Mouse (Mus musculus): Measurements from ENCODE around the gene Gatd1. TPM values are rescaled to one million over a fixed set of nuclear protein-coding genes. Genes with fewer than 3 reads are reported as not detected.

The Gatd1 gene
- 10 to 100 TPM; 72.8 to 73.0 TPM for polyA plus RNA-seq (2017; shearing (Covaris generic))

DNA sequence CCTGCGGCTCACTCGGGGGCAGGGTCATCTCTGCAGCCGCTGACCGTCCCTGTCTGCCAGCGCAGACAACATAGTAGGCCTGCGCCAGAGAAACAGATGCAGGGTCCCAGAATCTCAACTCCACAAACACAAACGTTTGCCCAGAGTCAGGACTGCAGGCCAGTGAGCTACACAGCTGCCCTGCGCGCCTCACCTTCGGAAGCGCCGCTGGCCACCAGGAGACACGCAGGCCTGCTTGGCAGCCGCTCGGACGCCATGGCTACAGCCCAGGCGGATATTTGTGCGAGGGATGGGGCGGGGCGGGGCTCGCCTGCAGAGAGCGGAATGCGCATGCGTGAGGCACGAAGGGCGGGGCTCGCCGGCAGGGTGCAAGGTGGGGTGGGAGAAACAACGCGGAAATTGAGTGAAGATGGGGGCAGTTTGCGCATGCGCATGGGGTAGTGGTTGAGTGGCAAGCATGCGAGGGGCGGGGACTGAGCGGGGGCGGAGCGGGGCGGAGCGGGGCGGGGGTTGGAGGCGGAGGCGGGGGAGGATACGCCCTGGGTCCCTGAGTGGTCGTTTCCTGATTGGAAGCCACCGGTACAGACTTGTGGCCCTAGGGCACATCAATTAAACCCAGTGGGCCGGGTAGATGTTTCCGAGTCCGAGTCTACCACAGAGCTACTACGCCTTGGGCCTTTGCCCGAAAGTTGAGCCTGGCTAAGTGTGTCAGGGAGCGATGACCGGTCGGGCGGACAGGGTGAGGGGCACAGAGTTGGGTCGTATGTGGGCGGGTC, at the start of gene Gatd1:
Gatd1 (minus strand) TSS at position 328 of the 776 bp plus-strand sequence.

DNA sequence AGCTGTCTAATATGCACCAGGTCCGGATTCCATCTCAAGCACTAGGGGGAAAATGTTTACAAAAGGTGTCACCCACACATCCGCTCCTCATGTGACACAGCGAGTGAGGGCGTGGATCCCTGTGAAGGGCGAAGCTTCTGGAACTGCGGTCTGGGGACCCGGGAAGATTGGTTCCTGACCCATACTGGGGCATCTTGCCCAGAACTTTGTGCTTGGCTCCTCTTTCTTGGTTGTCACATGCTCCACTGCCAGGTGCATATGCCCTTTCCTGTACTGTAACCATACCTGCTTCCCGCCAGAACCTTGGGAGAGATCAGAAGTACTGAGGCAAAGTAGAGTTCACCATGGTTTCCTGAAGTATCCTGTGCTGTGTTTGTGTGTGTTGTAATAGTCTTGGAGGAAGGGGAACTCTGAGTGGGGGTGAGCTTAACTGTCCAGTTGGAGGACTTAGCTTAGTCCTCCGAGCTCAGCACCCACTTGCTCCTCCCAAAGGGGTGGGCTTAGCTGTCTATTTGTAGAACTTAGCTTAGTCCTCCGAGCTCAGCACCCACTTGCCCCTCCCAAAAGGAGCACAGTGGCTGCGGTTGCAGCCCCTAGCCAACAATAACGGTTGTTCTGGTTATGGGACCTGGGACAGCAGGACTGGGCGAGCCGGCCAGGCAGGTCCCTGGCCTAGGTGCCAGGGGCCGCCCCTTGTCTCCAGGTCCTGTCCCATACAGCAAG, 46.6 kb upstream of the Gatd1 start, which contains the start of gene Cracr2b:
Cracr2b (plus strand) TSS at position 704 of the 723 bp plus-strand sequence.

DNA sequence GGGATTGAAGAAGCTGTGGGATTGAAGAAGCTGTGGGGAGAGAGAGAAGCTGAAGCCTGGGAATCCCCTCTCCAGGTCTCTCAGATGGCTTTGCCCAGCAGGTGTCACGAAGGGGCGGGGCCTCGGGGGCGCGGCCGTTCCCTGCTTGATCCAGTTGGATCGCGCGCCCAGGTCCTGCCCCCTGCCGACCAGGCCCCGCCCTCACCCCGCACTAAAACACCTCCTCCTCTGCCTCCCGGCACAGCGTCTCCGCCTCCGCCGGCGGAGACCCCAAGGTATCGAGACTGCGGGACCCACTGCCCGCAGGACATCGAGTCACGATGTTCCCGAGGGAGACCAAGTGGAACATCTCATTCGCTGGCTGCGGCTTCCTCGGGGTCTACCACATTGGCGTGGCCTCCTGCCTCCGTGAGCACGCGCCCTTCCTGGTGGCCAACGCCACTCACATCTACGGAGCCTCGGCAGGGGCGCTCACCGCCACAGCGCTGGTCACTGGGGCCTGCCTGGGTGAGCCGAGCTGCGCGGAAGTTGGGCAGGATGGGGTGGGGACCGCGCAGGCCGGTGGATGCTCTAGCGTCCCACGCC, 41.1 kb upstream of the Gatd1 start, which contains the start of gene Pnpla2:
Pnpla2 (plus strand) TSS at position 232 of the 585 bp plus-strand sequence.

DNA sequence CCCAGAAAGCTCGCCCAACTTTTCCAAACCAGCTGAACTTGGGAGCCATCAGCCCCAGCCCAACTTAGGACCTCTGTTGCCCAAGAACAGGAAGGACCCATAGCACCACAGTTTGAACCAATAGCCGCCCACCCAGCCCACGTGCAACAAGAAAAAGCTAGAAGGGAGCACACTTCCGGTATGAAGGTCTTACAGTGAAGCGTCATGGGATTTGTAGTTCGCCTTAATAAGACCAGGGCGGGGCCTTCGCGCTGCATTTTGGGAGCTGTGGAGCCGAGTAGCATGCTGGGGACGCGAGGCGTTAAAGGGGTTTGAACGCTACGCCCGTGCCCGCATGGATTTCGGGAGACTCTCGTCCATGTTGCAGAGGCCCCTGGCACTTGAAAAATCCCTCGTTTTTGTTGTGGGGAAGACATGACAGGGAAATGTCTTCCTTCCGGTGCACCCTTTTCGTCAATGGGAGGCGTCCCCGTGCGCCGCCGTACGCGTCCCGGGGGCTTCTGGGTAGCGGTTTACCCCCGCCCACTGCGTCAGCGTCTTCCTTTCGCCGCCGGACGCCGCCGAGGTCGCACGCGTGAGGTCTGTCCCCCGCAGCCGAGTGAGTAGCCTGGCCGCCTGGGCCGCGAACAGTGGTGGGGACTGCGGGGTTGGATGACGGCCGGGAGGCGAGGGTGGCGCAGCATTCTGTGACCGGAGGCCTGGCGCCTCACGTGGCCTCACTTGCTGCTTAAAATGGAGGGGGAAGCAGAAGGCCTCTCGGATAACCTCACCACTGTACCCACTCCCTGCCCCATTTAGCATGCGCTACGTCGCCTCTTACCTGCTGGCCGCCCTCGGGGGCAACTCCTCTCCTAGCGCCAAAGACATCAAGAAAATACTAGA, 33.4 kb upstream of the Gatd1 start, which contains the start of gene Rplp2:
Rplp2 (plus strand) TSS at position 261 of the 882 bp plus-strand sequence.

DNA sequence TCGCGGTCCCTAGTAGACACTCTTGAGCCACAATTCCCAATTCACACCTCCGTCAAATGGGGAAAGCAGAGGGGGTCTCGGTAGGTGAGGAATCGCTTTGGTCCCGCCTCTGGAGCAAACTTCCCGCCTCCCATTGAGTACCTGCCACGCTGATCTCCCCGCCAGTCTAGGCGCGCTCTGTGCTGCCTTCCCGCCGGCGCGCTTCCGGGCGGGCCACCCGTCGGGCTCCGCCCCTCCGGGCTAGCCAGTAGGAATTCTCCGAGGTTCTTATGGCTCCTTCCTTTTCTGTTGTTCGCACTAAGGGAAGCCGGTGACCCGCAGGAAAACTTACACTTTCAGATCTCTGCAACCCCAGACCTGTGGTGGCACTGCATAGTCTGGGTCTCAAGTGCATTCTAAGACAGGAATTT, 29.9 kb upstream of the Gatd1 start, which contains the start of gene Pidd1:
Pidd1 (minus strand) TSS at position 198 of the 410 bp plus-strand sequence.

DNA sequence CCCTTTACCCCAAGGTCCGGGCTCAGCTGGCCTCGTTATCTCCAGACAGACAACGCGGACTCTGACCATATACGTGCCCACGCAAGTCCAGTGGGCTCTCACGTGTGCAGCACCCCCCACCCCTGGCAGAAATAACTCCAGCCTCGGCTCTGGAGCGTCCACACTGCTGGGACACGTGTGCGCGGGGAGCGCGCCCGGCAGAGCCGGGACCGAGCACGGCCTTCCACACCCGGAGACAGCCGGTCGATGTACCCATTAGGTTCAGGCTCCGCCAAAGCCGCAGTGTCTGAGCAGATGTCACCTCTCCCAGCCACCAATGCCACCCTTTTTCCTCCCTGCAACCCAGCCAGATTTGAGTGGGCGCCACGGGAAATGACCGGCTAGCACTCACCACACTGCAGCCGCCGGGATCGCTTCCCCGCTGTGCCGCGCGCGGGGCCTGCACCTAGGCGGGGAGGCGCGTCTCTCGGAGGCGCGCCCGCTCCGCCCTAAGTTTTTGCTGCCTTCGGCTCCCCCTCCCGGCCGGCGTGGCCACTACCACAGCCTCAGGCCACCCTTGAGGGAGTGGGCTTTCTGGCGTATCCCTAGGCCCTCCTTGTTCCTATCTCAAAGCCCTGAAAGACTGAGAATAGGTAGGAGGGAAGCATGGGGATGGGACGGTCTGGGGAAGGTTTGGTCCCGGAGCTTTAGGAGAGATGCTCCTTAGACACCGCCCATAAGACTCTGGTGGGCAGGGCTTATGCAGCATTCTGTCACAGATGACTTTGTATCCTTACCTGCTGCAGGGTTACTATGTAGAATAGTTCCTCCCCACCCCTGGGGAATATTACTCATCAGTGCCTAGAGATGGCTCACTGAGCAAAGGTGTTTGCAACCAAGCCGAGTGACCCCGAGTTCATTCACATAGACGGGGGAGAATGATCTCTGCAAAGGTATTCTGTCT, 23.5 kb upstream of the Gatd1 start, which contains the start of gene Slc25a22:
Slc25a22 (minus strand) TSS at position 715 of the 943 bp plus-strand sequence.

DNA sequence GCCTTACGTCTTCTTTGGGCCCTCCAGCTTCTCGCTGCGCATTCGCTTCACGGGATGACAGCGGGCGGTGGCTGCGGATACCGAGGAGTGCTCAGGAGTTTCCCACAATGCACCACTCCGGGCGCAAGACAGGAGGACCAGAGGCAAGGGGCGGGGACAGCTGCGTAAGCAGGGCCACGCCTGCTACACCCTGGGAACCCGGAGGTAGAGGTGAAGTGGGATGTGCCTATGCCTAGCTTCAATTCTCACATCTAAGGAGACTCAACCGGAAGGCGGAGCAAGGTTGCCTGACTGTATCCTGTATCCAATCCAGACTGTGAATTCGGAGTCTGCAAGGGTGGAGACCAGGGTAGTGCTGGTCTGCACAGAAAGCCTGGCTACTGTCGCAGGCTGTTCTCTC, 15.4 kb upstream of the Gatd1 start, which contains the start of gene Cend1:
Cend1 (minus strand) TSS at position 182 of the 400 bp plus-strand sequence.

DNA sequence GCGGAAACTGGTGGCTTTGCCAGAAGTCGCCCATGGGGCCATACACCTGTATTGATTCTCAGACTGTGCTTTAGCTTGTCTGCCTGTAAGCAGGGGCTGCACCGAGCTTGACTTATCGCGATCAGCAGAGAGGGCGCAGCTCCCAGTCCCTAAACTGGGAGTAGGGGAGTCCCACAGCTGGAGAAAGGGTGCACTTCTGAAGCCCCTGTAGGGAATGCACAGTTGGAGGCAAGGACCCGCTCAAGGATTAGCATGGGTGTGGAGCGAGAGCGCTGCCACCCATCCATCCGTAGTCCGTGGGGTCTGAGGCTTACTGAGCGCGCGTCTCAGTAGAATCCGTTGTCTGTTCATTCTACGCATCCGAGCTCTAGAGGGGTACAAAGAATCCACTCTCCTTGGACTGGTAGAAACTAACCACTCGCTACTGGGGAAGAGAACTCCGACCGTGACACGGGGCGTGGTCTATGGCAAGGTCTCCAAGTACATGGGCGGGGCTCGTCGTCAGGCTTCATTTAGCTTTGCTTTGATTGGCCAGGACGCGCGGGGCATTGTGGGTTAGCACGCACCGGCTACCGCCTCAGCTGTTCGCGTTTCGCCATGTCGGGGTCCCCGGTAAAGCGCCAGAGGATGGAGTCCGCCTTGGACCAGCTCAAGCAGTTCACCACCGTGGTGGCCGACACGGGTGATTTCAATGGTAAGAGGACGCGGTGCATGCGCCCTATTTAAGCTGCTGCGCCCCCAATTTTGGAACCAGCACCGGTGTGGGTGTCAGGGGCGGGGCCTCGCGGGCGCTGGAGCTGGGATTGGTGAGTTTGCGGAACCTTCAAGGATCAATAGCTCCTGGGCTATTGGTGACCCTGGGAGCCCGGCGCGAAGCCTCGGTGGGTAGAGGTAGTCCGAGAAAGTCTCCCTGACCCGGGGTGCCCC, 22.0 kb downstream of the Gatd1 start, which contains the start of gene Taldo1:
Taldo1 (plus strand) TSS at position 575 of the 927 bp plus-strand sequence.

Other genes with a start within 250 kb of the Gatd1 start
- 100 to 1,000 TPM; 107 to 150 TPM for gene Rnh1, start 241.3 kb downstream of the Gatd1 start, polyA plus RNA-seq (2017; shearing (Covaris generic))
- gene Hras, start 220.1 kb downstream of the Gatd1 start, polyA plus RNA-seq (2017; shearing (Covaris generic)) = 10 to 100 TPM; 56.0 to 61.9 TPM
- 1 to 10 TPM; 2.2 to 5.0 TPM for gene Lrrc56, start 220.0 kb downstream of the Gatd1 start, polyA plus RNA-seq (2017; shearing (Covaris generic))
- 1 to 10 TPM; 8.3 to 9.9 TPM for gene Lmntd2, start 200.1 kb downstream of the Gatd1 start, polyA plus RNA-seq (2017; shearing (Covaris generic))
- 10 to 100 TPM; 18.6 to 23.4 TPM for gene Rassf7, start 198.3 kb downstream of the Gatd1 start, polyA plus RNA-seq (2017; shearing (Covaris generic))
- gene Phrf1, start 185.4 kb downstream of the Gatd1 start, polyA plus RNA-seq (2017; shearing (Covaris generic)) = 10 to 100 TPM; 55.5 to 85.8 TPM
- gene Irf7, start 147.7 kb downstream of the Gatd1 start, polyA plus RNA-seq (2017; shearing (Covaris generic)) = 100 to 1,000 TPM; 105 to 126 TPM
- gene Cdhr5, start 137.3 kb downstream of the Gatd1 start, polyA plus RNA-seq (2017; shearing (Covaris generic)) = under 1 TPM in 1 of 2 experiments, not detected in 1; 0.07 TPM
- gene Sct, start 135.0 kb downstream of the Gatd1 start, polyA plus RNA-seq (2017; shearing (Covaris generic)) = not detected
- gene Drd4, start 122.1 kb downstream of the Gatd1 start, polyA plus RNA-seq (2017; shearing (Covaris generic)) = under 1 TPM in 1 of 2 experiments, not detected in 1; 0.06 TPM
- 10 to 100 TPM; 48.0 to 58.2 TPM for gene Deaf1, start 86.4 kb downstream of the Gatd1 start, polyA plus RNA-seq (2017; shearing (Covaris generic))
- 10 to 100 TPM; 37.5 to 40.6 TPM for gene Tmem80, start 86.4 kb downstream of the Gatd1 start, polyA plus RNA-seq (2017; shearing (Covaris generic))
- gene Eps8l2, start 75.3 kb downstream of the Gatd1 start, polyA plus RNA-seq (2017; shearing (Covaris generic)) = under 1 TPM in 1 of 2 experiments, not detected in 1; 0.09 TPM
- 100 to 1,000 TPM; 342 to 415 TPM for gene Taldo1, start 21.9 kb downstream of the Gatd1 start, polyA plus RNA-seq (2017; shearing (Covaris generic))
- under 1 TPM; 0.39 to 0.96 TPM for gene Cend1, start 15.4 kb upstream of the Gatd1 start, polyA plus RNA-seq (2017; shearing (Covaris generic))
- gene Slc25a22, start 23.8 kb upstream of the Gatd1 start, polyA plus RNA-seq (2017; shearing (Covaris generic)) = 10 to 100 TPM; 56.7 to 57.4 TPM
- gene Pidd1, start 29.9 kb upstream of the Gatd1 start, polyA plus RNA-seq (2017; shearing (Covaris generic)) = 10 to 100 TPM; 10.4 to 10.6 TPM
- gene Rplp2, start 33.2 kb upstream of the Gatd1 start, polyA plus RNA-seq (2017; shearing (Covaris generic)) = 1,000 to 10,000 TPM; 1,171 to 2,116 TPM
- 10 to 100 TPM; 88.2 to 90.1 TPM for gene Pnpla2, start 41.1 kb upstream of the Gatd1 start, polyA plus RNA-seq (2017; shearing (Covaris generic))
- gene Cracr2b, start 47.0 kb upstream of the Gatd1 start, polyA plus RNA-seq (2017; shearing (Covaris generic)) = under 1 TPM in 1 of 2 experiments, not detected in 1; 0.59 TPM
- gene Cd151, start 53.3 kb upstream of the Gatd1 start, polyA plus RNA-seq (2017; shearing (Covaris generic)) = 10 to 100 TPM in 1 of 2 experiments, 1 to 10 TPM in 1; 6.6 to 10.4 TPM
- 10 to 100 TPM; 33.5 to 36.8 TPM for gene Polr2l, start 61.0 kb upstream of the Gatd1 start, polyA plus RNA-seq (2017; shearing (Covaris generic))
- 1 to 10 TPM; 2.9 to 3.2 TPM for gene Tspan4, start 61.1 kb upstream of the Gatd1 start, polyA plus RNA-seq (2017; shearing (Covaris generic))
- 10 to 100 TPM; 10.7 to 19.5 TPM for gene Chid1, start 125.7 kb upstream of the Gatd1 start, polyA plus RNA-seq (2017; shearing (Covaris generic))
- gene Ap2a2, start 148.0 kb upstream of the Gatd1 start, polyA plus RNA-seq (2017; shearing (Covaris generic)) = 10 to 100 TPM; 35.9 to 51.1 TPM
- under 1 TPM; 0.14 to 0.36 TPM for gene Muc6, start 241.2 kb upstream of the Gatd1 start, polyA plus RNA-seq (2017; shearing (Covaris generic))